Mouse (Mus musculus) small intestine, adult 2 months (tissue): ENCODE measurements at regions not wholly inside any gene's neighbourhood (a gene's known extent, or its start where the extent isn't known, plus 50 kb on each side); places are given as distances from the start of the nearest gene placed in this dataset.

Experiments
- H3K27ac ChIP-seq: fragments of 200-500 bp; 2 replicates; pipeline ENCODE4 v1.5.1; 2012; ENCODE audit warnings: low read depth, low read length, control low read depth, inconsistent platforms; ENCODE audit not compliant: insufficient read depth
- H3K27me3 ChIP-seq: fragments of 200-500 bp; 2 replicates; pipeline ENCODE4 v1.6.1; 2012; ENCODE audit warnings: mild to moderate bottlenecking, moderate library complexity, low read length, inconsistent platforms; ENCODE audit not compliant: control insufficient read depth, insufficient read depth
- H3K36me3 ChIP-seq: fragments of 200-500 bp; 2 replicates; pipeline ENCODE4 v1.6.1; 2012; ENCODE audit warnings: mild to moderate bottlenecking, low read length, control low read depth, inconsistent platforms; ENCODE audit not compliant: control insufficient read depth, insufficient read depth
- H3K4me1 ChIP-seq: fragments of 200-500 bp; 2 replicates; pipeline ENCODE4 v1.6.1; 2012; ENCODE audit warnings: low read length, inconsistent platforms, mixed read lengths; ENCODE audit not compliant: control insufficient read depth, insufficient read depth, insufficient read length
- H3K4me3 ChIP-seq: fragments of 200-500 bp; 2 replicates; pipeline ENCODE4 v1.5.1; 2012; ENCODE audit warnings: low read depth, mild to moderate bottlenecking, control low read depth, inconsistent platforms, low read length, moderate library complexity
- CTCF ChIP-seq: fragments of 200-500 bp; IDR thresholded peaks from 2 replicates; pipeline ENCODE4 v1.5.1; 2012; ENCODE audit warnings: low read depth, mild to moderate bottlenecking, control low read depth, inconsistent platforms, low read length, moderate library complexity, mixed read lengths; ENCODE audit not compliant: insufficient replicate concordance, insufficient read length; ENCODE audit errors: extremely low read depth
- POLR2A ChIP-seq: fragments of 200-500 bp; IDR thresholded peaks from 2 replicates; pipeline ENCODE4 v1.6.1; 2012; ENCODE audit warnings: low read depth, mild to moderate bottlenecking, control low read depth, inconsistent platforms, low read length, moderate library complexity
- WGBS: fragments of 180-500 bp; shearing (Covaris S2); methylation state at CpG from one replicate; pipeline ENCODE4 v1.1.7; 2018; 5-methylcytosine and 5-hydroxymethylcytosine counted together

GRCm38 (mm10) chr1:81516575-81517210 is 439.9 kb downstream of the Nyap2 start:
- no peaks in the 10 kb centered on the region for H3K36me3 ChIP-seq
- H3K4me1 ChIP-seq = no peaks in the 10 kb centered on the region
- no peaks in the 10 kb centered on the region for H3K27me3 ChIP-seq
- TF ChIP-seq CTCF = no peak
- TF ChIP-seq POLR2A = no peak
- no peak overlapping the region for H3K4me3 ChIP-seq
- no peak overlapping the region for H3K27ac ChIP-seq
- WGBS = 58% methylated on average over 10 of the region's 10 CpGs

GRCm38 (mm10) chr1:81520420-81521273 is 443.9 kb downstream of the Nyap2 start:
- H3K36me3 ChIP-seq = no peaks in the 10 kb centered on the region
- no peak overlapping the region for H3K4me3 ChIP-seq
- TF ChIP-seq CTCF (no peak), POLR2A (no peak)
- H3K27ac ChIP-seq = no peak overlapping the region
- no peaks in the 10 kb centered on the region for H3K4me1 ChIP-seq
- 77% methylated on average over 9 of the region's 9 CpGs for WGBS
- no peaks in the 10 kb centered on the region for H3K27me3 ChIP-seq

GRCm38 (mm10) chr1:81522929-81523328 is 446.2 kb downstream of the Nyap2 start:
- Histone ChIP-seq H3K4me3 (no peak overlapping the region), H3K4me1 (no peaks in the 10 kb centered on the region), H3K27ac (no peak overlapping the region), H3K36me3 (no peaks in the 10 kb centered on the region), H3K27me3 (no peaks in the 10 kb centered on the region)
- TF ChIP-seq POLR2A = no peak
- WGBS = 88% methylated on average over 3 of the region's 3 CpGs

GRCm38 (mm10) chr1:81525821-81526220 is 449.1 kb downstream of the Nyap2 start:
- Histone ChIP-seq H3K36me3 (no peaks in the 10 kb centered on the region), H3K4me3 (no peak overlapping the region), H3K4me1 (no peaks in the 10 kb centered on the region), H3K27me3 (no peaks in the 10 kb centered on the region), H3K27ac (no peak overlapping the region)
- TF ChIP-seq CTCF = no peak
- TF ChIP-seq POLR2A = no peak

GRCm38 (mm10) chr1:81537836-81538235 is 461.1 kb downstream of the Nyap2 start:
- TF ChIP-seq CTCF = no peak
- TF ChIP-seq POLR2A = no peak
- 57% methylated on average over 5 of the region's 5 CpGs for WGBS
- no peaks in the 10 kb centered on the region for H3K4me1 ChIP-seq
- H3K4me3 ChIP-seq = no peak overlapping the region
- H3K36me3 ChIP-seq = no peaks in the 10 kb centered on the region
- H3K27me3 ChIP-seq = no peaks in the 10 kb centered on the region
- no peak overlapping the region for H3K27ac ChIP-seq

GRCm38 (mm10) chr1:81539591-81540311 is 463.0 kb downstream of the Nyap2 start:
- no peak overlapping the region for H3K27ac ChIP-seq
- no peaks in the 10 kb centered on the region for H3K27me3 ChIP-seq
- H3K4me3 ChIP-seq = no peak overlapping the region
- TF ChIP-seq POLR2A = no peak
- no peak for TF ChIP-seq CTCF
- no peaks in the 10 kb centered on the region for H3K4me1 ChIP-seq
- WGBS = 72% methylated on average over 5 of the region's 5 CpGs
- H3K36me3 ChIP-seq = no peaks in the 10 kb centered on the region

GRCm38 (mm10) chr1:81548906-81549305 is 472.2 kb downstream of the Nyap2 start:
- no peak overlapping the region for H3K4me3 ChIP-seq
- no peaks in the 10 kb centered on the region for H3K36me3 ChIP-seq
- H3K27ac ChIP-seq = no peak overlapping the region
- TF ChIP-seq POLR2A (no peak), CTCF (no peak)
- H3K27me3 ChIP-seq = no peaks in the 10 kb centered on the region
- whole genome bisulfite sequencing = 63% methylated on average over 2 of the region's 2 CpGs
- H3K4me1 ChIP-seq = no peaks in the 10 kb centered on the region
